Mouse (Mus musculus) embryonic facial prominence, embryonic 14.5 days (tissue): ENCODE results near the gene Gm20388. TPM values are rescaled to one million over a fixed set of nuclear protein-coding genes. Genes with fewer than 3 reads are reported as not detected.

Experiments used
- ATAC-seq: fragments of 200-750 bp; cut with Nextera tagmentation; 2 replicates; pipeline ENCODE4 v1.8.0; 2017; ENCODE audit warnings: low read depth, moderate number of reproducible peaks, moderate TSS enrichment
- DNase-seq: peaks from one replicate; pipeline ENCODE4 v3.0.0-alpha.2; 2015; ENCODE audit warnings: low spot score
- H3K27ac ChIP-seq: fragments of 300-500 bp; sonication (generic); replicated peaks from 2 replicates; pipeline ENCODE4 v1.5.1; 2014; ENCODE audit warnings: low read depth, mild to moderate bottlenecking, low read length, moderate library complexity
- H3K27me3 ChIP-seq: fragments of 300-500 bp; sonication (generic); replicated peaks from 2 replicates; pipeline ENCODE4 v1.6.1; 2014; ENCODE audit warnings: low read length; ENCODE audit not compliant: control insufficient read depth, insufficient read depth
- H3K36me3 ChIP-seq: fragments of 300-500 bp; sonication (generic); 2 replicates; pipeline ENCODE4 v1.6.1; 2014; ENCODE audit warnings: low read length, mixed read lengths; ENCODE audit not compliant: control insufficient read depth, insufficient read depth
- H3K4me1 ChIP-seq: fragments of 300-500 bp; sonication (generic); 2 replicates; pipeline ENCODE4 v1.6.1; 2014; ENCODE audit warnings: antibody characterized with exemption, low read length; ENCODE audit not compliant: control insufficient read depth, insufficient read depth
- H3K4me2 ChIP-seq: fragments of 300-500 bp; sonication (generic); 2 replicates; pipeline ENCODE4 v1.6.1; 2014; ENCODE audit warnings: low read depth, mild to moderate bottlenecking, low read length, moderate library complexity, mixed read lengths
- H3K4me3 ChIP-seq: fragments of 300-500 bp; sonication (generic); 2 replicates; pipeline ENCODE4 v1.5.1; 2014; ENCODE audit warnings: low read depth, mild to moderate bottlenecking, low read length
- H3K9ac ChIP-seq: fragments of 300-500 bp; sonication (generic); 2 replicates; pipeline ENCODE4 v1.6.1; 2014; ENCODE audit warnings: low read depth, mild to moderate bottlenecking, low read length, moderate library complexity, mixed read lengths
- H3K9me3 ChIP-seq: fragments of 300-500 bp; sonication (generic); 2 replicates; pipeline ENCODE4 v1.6.1; 2016; ENCODE audit warnings: low read length; ENCODE audit not compliant: control insufficient read depth
- WGBS: fragments of 180-500 bp; shearing (Covaris S2); extraction: QIAGEN DNeasy Blood & Tissue Kit; methylation state at CpG from one replicate; pipeline ENCODE4 v1.1.7; 2014; 5-methylcytosine and 5-hydroxymethylcytosine counted together
- polyA plus RNA-seq: library from polyadenylated mRNA; unstranded; fragments of >200 nt; fragmentation: Nextera tagmentation; extraction: Ambion mirVana; gene quantifications from 2 replicates; pipeline ENCODE4 v1.2.1, GENCODE M21; 2014

The Gm20388 gene
- polyA plus RNA-seq, 1 experiment from 2014 or later = not detected

DNA sequence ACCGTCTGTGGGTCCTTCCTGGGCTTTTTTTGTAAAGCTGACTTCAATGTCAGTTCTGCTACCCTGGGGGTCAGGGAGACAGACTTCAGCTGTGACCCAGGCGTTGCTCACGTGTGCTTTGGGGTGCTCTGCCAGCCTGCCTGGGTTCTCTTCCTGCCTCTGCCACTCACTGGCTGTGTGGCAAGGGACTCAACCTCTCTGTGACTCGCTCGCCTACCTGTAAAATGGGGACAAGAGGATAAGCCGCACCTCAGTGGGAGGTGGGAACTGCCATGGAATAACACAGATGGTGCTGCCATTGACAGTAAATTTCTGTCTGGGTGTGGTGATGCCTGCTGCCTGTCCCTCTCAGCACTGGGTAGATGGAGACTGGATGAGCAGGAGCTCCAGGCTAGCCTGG, 605.0 kb downstream of the Gm20388 start:
- no peaks in the 10 kb centered on the region for H3K27me3 ChIP-seq
- no peak overlapping the region for H3K4me2 ChIP-seq
- H3K27ac ChIP-seq = no peak overlapping the region
- H3K9ac ChIP-seq = no peak overlapping the region
- no peaks in the 10 kb centered on the region for H3K36me3 ChIP-seq
- ATAC-seq (no peak), DNase-seq (no peak)
- WGBS = 88% methylated on average over 6 of the region's 6 CpGs
- peaks cover 71% of the 10 kb centered on the region for H3K4me1 ChIP-seq
- no peak overlapping the region for H3K4me3 ChIP-seq
- H3K9me3 ChIP-seq = no peaks in the 10 kb centered on the region

- H3K9ac ChIP-seq = peak overlapping the region; percentile 20; the same call in 1 of the 2 replicates
- peak overlapping the region; percentile 30 for H3K4me2 ChIP-seq
- no peak overlapping the region for H3K27ac ChIP-seq
- DNase-seq (peak; percentile 80), ATAC-seq (peak; percentile 4; the same call in 1 of the 2 replicates)
- WGBS = 17% methylated on average over 11 of the region's 12 CpGs
- no peaks in the 10 kb centered on the region for H3K9me3 ChIP-seq
- H3K4me3 ChIP-seq = no peak overlapping the region
- no peaks in the 10 kb centered on the region for H3K27me3 ChIP-seq
- H3K36me3 ChIP-seq = no peaks in the 10 kb centered on the region
- peaks cover 71% of the 10 kb centered on the region for H3K4me1 ChIP-seq
Observed at GRCm38 (mm10) chr8:120516182-120516755, 605.6 kb downstream of the Gm20388 start.

- Histone ChIP-seq H3K4me3 (no peak overlapping the region), H3K9me3 (no peaks in the 10 kb centered on the region), H3K4me2 (no peak overlapping the region), H3K27me3 (no peaks in the 10 kb centered on the region), H3K9ac (no peak overlapping the region), H3K4me1 (peaks cover 59% of the 10 kb centered on the region), H3K27ac (no peak overlapping the region), H3K36me3 (no peaks in the 10 kb centered on the region)
- DNase-seq (no peak), ATAC-seq (no peak)
- WGBS = 46% methylated on average over 10 of the region's 11 CpGs
Observed at GRCm38 (mm10) chr8:120517666-120518410, 607.2 kb downstream of the Gm20388 start.

DNA sequence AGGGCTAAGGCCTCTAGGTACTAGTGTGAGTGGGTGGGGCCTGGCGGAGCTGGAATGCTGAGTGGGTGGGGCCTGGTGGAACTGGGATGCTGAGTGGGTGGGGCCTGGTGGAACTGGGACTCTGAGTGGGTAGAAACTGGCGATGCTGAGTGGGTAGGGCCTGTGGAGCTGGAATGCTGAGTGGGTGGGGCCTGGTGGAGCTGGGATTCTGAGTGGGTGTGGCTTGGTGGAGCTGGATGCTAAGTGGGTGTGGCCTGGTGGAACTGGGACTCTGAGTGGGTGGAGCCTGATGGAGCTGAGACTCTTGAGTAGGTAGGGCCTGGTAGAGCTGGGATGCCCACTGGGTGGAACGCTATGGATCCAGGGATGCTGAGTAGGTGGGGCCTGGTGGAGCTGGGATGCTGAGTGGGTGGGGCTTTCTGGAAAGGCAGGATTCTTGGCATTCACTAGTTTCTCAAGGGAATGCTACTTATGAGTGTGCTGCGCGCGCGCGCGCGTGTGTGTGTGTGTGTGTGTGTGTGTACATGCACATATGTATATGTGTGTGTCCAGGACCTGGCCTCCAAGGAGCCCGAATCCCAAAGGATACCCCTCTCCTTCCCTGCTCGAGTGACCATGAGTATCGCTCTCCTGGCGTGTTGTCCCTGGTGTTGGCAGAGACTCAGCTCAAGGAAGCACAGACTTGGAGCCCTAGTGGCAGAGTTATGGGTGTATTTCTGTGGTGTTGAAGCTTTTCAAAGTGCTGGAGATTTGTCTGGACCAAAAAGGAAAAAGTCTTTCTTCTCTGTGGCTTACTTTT, 608.3 kb downstream of the Gm20388 start:
- H3K27ac ChIP-seq = no peak overlapping the region
- H3K36me3 ChIP-seq = no peaks in the 10 kb centered on the region
- 64% methylated on average over 8 of the region's 14 CpGs for WGBS
- no peak overlapping the region for H3K9ac ChIP-seq
- ATAC-seq (no peak), DNase-seq (peak; percentile 62)
- no peaks in the 10 kb centered on the region for H3K9me3 ChIP-seq
- H3K4me3 ChIP-seq = no peak overlapping the region
- H3K4me1 ChIP-seq = peaks cover 54% of the 10 kb centered on the region
- no peaks in the 10 kb centered on the region for H3K27me3 ChIP-seq
- H3K4me2 ChIP-seq = no peak overlapping the region

DNA sequence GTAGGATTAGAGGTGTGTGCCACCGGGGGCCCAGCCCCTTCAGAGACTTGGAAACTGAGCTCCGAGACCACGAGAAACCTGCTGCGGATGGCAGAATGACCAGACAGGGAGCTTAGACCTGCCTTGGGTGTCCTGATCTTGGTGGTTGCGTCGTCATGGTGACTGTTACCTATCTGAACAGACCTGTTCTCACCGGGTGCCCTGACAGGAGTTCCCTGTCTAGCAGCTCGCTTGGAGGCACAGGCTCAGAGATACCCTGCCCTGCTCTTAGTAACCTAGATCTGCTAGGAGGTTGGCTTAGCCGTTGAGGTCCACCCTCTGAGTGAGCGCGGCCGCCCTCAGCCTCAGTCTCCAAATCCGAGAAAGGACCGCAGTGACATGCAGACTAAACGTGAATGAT, 609.6 kb downstream of the Gm20388 start:
- ATAC-seq (no peak), DNase-seq (peak; percentile 41)
- H3K4me1 ChIP-seq = peaks cover 50% of the 10 kb centered on the region
- H3K4me3 ChIP-seq = no peak overlapping the region
- H3K27ac ChIP-seq = no peak overlapping the region
- H3K4me2 ChIP-seq = no peak overlapping the region
- no peaks in the 10 kb centered on the region for H3K36me3 ChIP-seq
- no peaks in the 10 kb centered on the region for H3K9me3 ChIP-seq
- H3K9ac ChIP-seq = no peak overlapping the region
- WGBS = 61% methylated on average over 15 of the region's 15 CpGs
- H3K27me3 ChIP-seq = no peaks in the 10 kb centered on the region

- WGBS = 12% methylated on average over 19 of the region's 20 CpGs
- Histone ChIP-seq H3K27me3 (no peaks in the 10 kb centered on the region), H3K4me2 (no peak overlapping the region), H3K4me3 (no peak overlapping the region), H3K9ac (peak overlapping the region; percentile 23; the same call in 1 of the 2 replicates), H3K4me1 (peaks cover 56% of the 10 kb centered on the region), H3K36me3 (no peaks in the 10 kb centered on the region), H3K9me3 (no peaks in the 10 kb centered on the region), H3K27ac (no peak overlapping the region; the same call in 1 of the 2 replicates)
- peak; percentile 44 for ATAC-seq
- DNase-seq = peak; percentile 79
Observed at GRCm38 (mm10) chr8:120520707-120521590, 610.3 kb downstream of the Gm20388 start.

- Histone ChIP-seq H3K4me3 (no peak overlapping the region), H3K9me3 (no peaks in the 10 kb centered on the region), H3K27me3 (no peaks in the 10 kb centered on the region), H3K4me1 (peaks cover 56% of the 10 kb centered on the region), H3K36me3 (no peaks in the 10 kb centered on the region), H3K27ac (no peak overlapping the region; the same call in 1 of the 2 replicates), H3K4me2 (no peak overlapping the region), H3K9ac (peak overlapping the region; percentile 23; the same call in 1 of the 2 replicates)
- DNase-seq (no peak), ATAC-seq (peak; percentile 2; the same call in 1 of the 2 replicates)
- 63% methylated on average over 7 of the region's 7 CpGs for WGBS
Observed at GRCm38 (mm10) chr8:120521591-120521965, 610.9 kb downstream of the Gm20388 start.

DNA sequence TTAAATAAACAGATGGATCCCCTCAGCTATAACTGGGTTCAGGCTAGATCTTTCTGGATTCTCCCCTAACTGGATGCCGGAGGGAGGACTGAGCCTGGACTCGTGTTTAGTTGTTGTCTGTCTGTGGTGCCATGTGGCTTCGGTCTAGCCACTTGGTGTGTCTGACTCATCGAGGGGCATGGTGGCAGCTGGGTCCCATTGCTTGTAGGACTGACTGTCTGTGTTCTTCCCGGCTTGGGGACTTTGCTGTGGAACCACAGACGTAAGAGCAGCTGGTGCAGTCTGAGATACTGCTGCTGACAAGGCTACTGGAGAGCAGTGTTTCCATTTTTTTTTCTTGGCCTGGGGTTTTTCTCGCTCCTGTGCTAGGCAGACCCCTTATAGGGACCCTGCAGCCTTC, 613.0 kb downstream of the Gm20388 start:
- no peaks in the 10 kb centered on the region for H3K36me3 ChIP-seq
- no peaks in the 10 kb centered on the region for H3K9me3 ChIP-seq
- H3K27me3 ChIP-seq = no peaks in the 10 kb centered on the region
- no peak overlapping the region for H3K9ac ChIP-seq
- H3K4me3 ChIP-seq = no peak overlapping the region
- ATAC-seq (no peak), DNase-seq (peak; percentile 39)
- H3K4me2 ChIP-seq = no peak overlapping the region
- no peak overlapping the region for H3K27ac ChIP-seq
- WGBS = 69% methylated on average over 7 of the region's 7 CpGs
- H3K4me1 ChIP-seq = peaks cover 46% of the 10 kb centered on the region
